Mouse (Mus musculus) heart, embryonic 11.5 days (tissue): Measurements from ENCODE around the gene Prpmp5. TPM values are rescaled to one million over a fixed set of nuclear protein-coding genes. Genes with fewer than 3 reads are reported as not detected.
"Not testable (repeated sequence)": the region's sequence is repeated elsewhere in the genome, so short reads cannot be mapped to it uniquely, and the experiment has no call there.

Experiments used
- ATAC-seq: fragments of 200-750 bp; cut with Nextera tagmentation; replicated peaks from 2 replicates; pipeline ENCODE4 v1.8.0; 2017; ENCODE audit warnings: moderate library complexity; ENCODE audit not compliant: insufficient number of reproducible peaks, low FRiP score, low TSS enrichment
- H3K27ac ChIP-seq: fragments of 300-500 bp; sonication (generic); 2 replicates; pipeline ENCODE4 v1.5.1; 2014; ENCODE audit warnings: mild to moderate bottlenecking, low read depth, low read length
- H3K27me3 ChIP-seq: fragments of 300-500 bp; sonication (generic); 2 replicates; pipeline ENCODE4 v1.6.1; 2014; ENCODE audit warnings: mild to moderate bottlenecking, low read length, mixed read lengths; ENCODE audit not compliant: control insufficient read depth, insufficient read depth
- H3K36me3 ChIP-seq: fragments of 300-500 bp; sonication (generic); 2 replicates; pipeline ENCODE4 v1.6.1; 2014; ENCODE audit warnings: mild to moderate bottlenecking, low read length, moderate library complexity, mixed read lengths; ENCODE audit not compliant: control insufficient read depth, insufficient read depth
- H3K4me1 ChIP-seq: fragments of 300-500 bp; sonication (generic); 2 replicates; pipeline ENCODE4 v1.6.1; 2014; ENCODE audit warnings: low read length; ENCODE audit not compliant: control insufficient read depth, insufficient read depth
- H3K4me2 ChIP-seq: fragments of 300-500 bp; sonication (generic); 2 replicates; pipeline ENCODE4 v1.6.1; 2014; ENCODE audit warnings: mild to moderate bottlenecking, moderate library complexity
- H3K4me3 ChIP-seq: fragments of 300-500 bp; sonication (generic); 2 replicates; pipeline ENCODE4 v1.5.1; 2014; ENCODE audit warnings: low read depth, low read length
- H3K9ac ChIP-seq: fragments of 300-500 bp; sonication (generic); 2 replicates; pipeline ENCODE4 v1.6.1; 2014; ENCODE audit warnings: mild to moderate bottlenecking, low read depth, low read length, moderate library complexity
- H3K9me3 ChIP-seq: fragments of 300-500 bp; sonication (generic); replicated peaks from 2 replicates; pipeline ENCODE4 v1.6.1; 2016; ENCODE audit warnings: low read length; ENCODE audit not compliant: control insufficient read depth
- WGBS: fragments of 180-500 bp; shearing (Covaris S2); extraction: QIAGEN DNeasy Blood & Tissue Kit; methylation state at CpG from one replicate; pipeline ENCODE4 v1.1.7; 2014; ENCODE audit not compliant: insufficient replicate concordance; 5-methylcytosine and 5-hydroxymethylcytosine counted together
- polyA plus RNA-seq: library from polyadenylated mRNA; unstranded; fragments of >200 nt; fragmentation: Nextera tagmentation; extraction: Ambion mirVana; gene quantifications from 2 replicates; pipeline ENCODE4 v1.2.1, GENCODE M21; 2014

Gene Prpmp5
- polyA plus RNA-seq = not detected in 2 replicates

- H3K27ac ChIP-seq, H3K9ac ChIP-seq, H3K4me2 ChIP-seq, H3K9me3 ChIP-seq, H3K4me3 ChIP-seq, H3K36me3 ChIP-seq, H3K27me3 ChIP-seq, H3K4me1 ChIP-seq, ATAC-seq: not testable (repeated sequence)
Observed at GRCm38 (mm10) chr6:132314657-132315056, at the start of gene Prpmp5. TSS of gene Prpmp5 (minus strand) at chr6:132314757.

- not testable (repeated sequence) for H3K27ac ChIP-seq
- WGBS = 63% methylated on average over 1 of the region's 1 CpGs
Observed at GRCm38 (mm10) chr6:132364034-132364433, 49.5 kb upstream of the Prpmp5 start, which contains the start of gene Gm8882. TSS of gene Gm8882 (minus strand) at chr6:132364134.

More at GRCm38 (mm10) chr6:132364034-132364433, 49.5 kb upstream of the Prpmp5 start, which contains the start of gene Gm8882:
- not testable (repeated sequence) for H3K36me3 ChIP-seq, H3K9me3 ChIP-seq, H3K9ac ChIP-seq, H3K27me3 ChIP-seq, H3K4me1 ChIP-seq, ATAC-seq, H3K4me2 ChIP-seq, H3K4me3 ChIP-seq

Other genes with a start within 250 kb of the Prpmp5 start
- not detected in 2 replicates for gene Prb1, start 104.2 kb downstream of the Prpmp5 start, polyA plus RNA-seq
- gene Gm8882, start 49.4 kb upstream of the Prpmp5 start, polyA plus RNA-seq = not detected in 2 replicates